In genomic region chr8:53511551-53512127, GRCm38 (mm10) we compare ENCODE assay signal across 8 mouse cellular contexts. TPM values are rescaled to one million over a fixed set of nuclear protein-coding genes. Genes with fewer than 3 reads are reported as not detected.
DNase-seq lines count a peak whose midpoint lies in the region; ATAC-seq and TF ChIP-seq lines count a peak whose summit lies in the region.

TSS of gene Aga (plus strand) at chr8:53511727.

- no peaks in the 10 kb centered on the region for H3K9me3 ChIP-seq in heart, embryonic 12.5 days (replicated peaks)
- H3K9me3 ChIP-seq in kidney, postnatal 0 days (replicated peaks; ENCODE audit: low read length), result no peaks in the 10 kb centered on the region
- no peaks in the 10 kb centered on the region for H3K9me3 ChIP-seq in liver, embryonic 11.5 days (ENCODE audit: control insufficient read depth, low read length)
- no peaks in the 10 kb centered on the region for H3K9me3 ChIP-seq in stomach, embryonic 14.5 days (ENCODE audit: control insufficient read depth, low read depth, low read length)

- WGBS in heart, embryonic 12.5 days, result 2% methylated on average over 24 of the region's 24 CpGs
- WGBS in kidney, postnatal 0 days, result 1% methylated on average over 24 of the region's 24 CpGs
- 3% methylated on average over 24 of the region's 24 CpGs for WGBS in liver, embryonic 11.5 days
- 1% methylated on average over 24 of the region's 24 CpGs for WGBS in stomach, embryonic 14.5 days

- peak within 1 kb of the TSS; percentile 84 for H3K4me3 ChIP-seq in heart, embryonic 12.5 days
- peak within 1 kb of the TSS; percentile 54 for H3K4me3 ChIP-seq in kidney, postnatal 0 days (replicated peaks; ENCODE audit: low read depth, low read length)
- H3K4me3 ChIP-seq in liver, embryonic 11.5 days (ENCODE audit: low read depth, low read length), result peak within 1 kb of the TSS; percentile 70
- peak within 1 kb of the TSS; percentile 40 for H3K4me3 ChIP-seq in stomach, embryonic 14.5 days (ENCODE audit: low read depth, low read length)

- TF ChIP-seq CTCF in kidney, postnatal 0 days (IDR thresholded peaks at IDR 0.05; ENCODE audit: low read depth), result no peak

- DNase-seq in CD4-positive helper T cell, adult 2 months (ENCODE audit: low read depth, low spot score), result peak; percentile 94
- peak; percentile 85 for DNase-seq in brain, embryonic 18.5 days (ENCODE audit: low read depth, low spot score)
- DNase-seq in kidney, postnatal 0 days (ENCODE audit: low spot score), result peak; percentile 97
- peak; percentile 86 for DNase-seq in liver, embryonic 11.5 days (ENCODE audit: low spot score)
- DNase-seq in naive thymus-derived CD4-positive, alpha-beta T cell, adult 2 months (ENCODE audit: low read depth), result peak; percentile 93

- 0 out of 2 replicates have a peak, but pooled peaks cover 2% of the 10 kb centered on the region for H3K4me1 ChIP-seq in heart, embryonic 12.5 days (replicated peaks)
- H3K4me1 ChIP-seq in kidney, postnatal 0 days (replicated peaks; ENCODE audit: insufficient read depth, low read length), result no peaks in the 10 kb centered on the region
- no peaks in the 10 kb centered on the region for H3K4me1 ChIP-seq in liver, embryonic 11.5 days (replicated peaks; ENCODE audit: control insufficient read depth, insufficient read depth, low read length)
- H3K4me1 ChIP-seq in stomach, embryonic 14.5 days (ENCODE audit: control insufficient read depth, insufficient read depth, low read length), result peaks cover 2% of the 10 kb centered on the region; the same call in 1 of the 2 replicates

- peak; percentile 95 for ATAC-seq in erythroid progenitor cell, adult 5-6 weeks (replicated peaks; ENCODE audit: low FRiP score, poor library complexity, severe bottlenecking)
- peak; percentile 95 for ATAC-seq in heart, embryonic 12.5 days (ENCODE audit: insufficient number of reproducible peaks, low FRiP score)
- peak; percentile 100 for ATAC-seq in kidney, postnatal 0 days (replicated peaks; ENCODE audit: low FRiP score, low read depth)
- ATAC-seq in liver, embryonic 11.5 days (replicated peaks; ENCODE audit: low FRiP score), result peak; percentile 99
- ATAC-seq in stomach, embryonic 14.5 days (ENCODE audit: insufficient number of reproducible peaks, insufficient read depth, low FRiP score, low read depth), result peak; percentile 100

- peaks cover 24% of the 10 kb centered on the region for H3K36me3 ChIP-seq in heart, embryonic 12.5 days
- H3K36me3 ChIP-seq in kidney, postnatal 0 days (ENCODE audit: insufficient read depth, low read length), result 0 out of 2 replicates have a peak, but pooled peaks cover 9% of the 10 kb centered on the region
- H3K36me3 ChIP-seq in liver, embryonic 11.5 days (ENCODE audit: control insufficient read depth, insufficient read depth, low read length), result no peaks in the 10 kb centered on the region; the same call in 1 of the 2 replicates
- peaks cover 8% of the 10 kb centered on the region for H3K36me3 ChIP-seq in stomach, embryonic 14.5 days (ENCODE audit: control insufficient read depth, insufficient read depth, low read length)

- no peaks in the 10 kb centered on the region for H3K27me3 ChIP-seq in heart, embryonic 12.5 days (replicated peaks)
- no peaks in the 10 kb centered on the region for H3K27me3 ChIP-seq in kidney, postnatal 0 days (ENCODE audit: insufficient read depth, low read length)
- H3K27me3 ChIP-seq in liver, embryonic 11.5 days (replicated peaks; ENCODE audit: control insufficient read depth, insufficient read depth, low read length), result no peaks in the 10 kb centered on the region
- H3K27me3 ChIP-seq in stomach, embryonic 14.5 days (ENCODE audit: control insufficient read depth, insufficient read depth, low read length), result no peaks in the 10 kb centered on the region

- peak within 1 kb of the TSS; percentile 90 for H3K27ac ChIP-seq in heart, embryonic 12.5 days (ENCODE audit: poor library complexity, severe bottlenecking)
- H3K27ac ChIP-seq in kidney, postnatal 0 days, result peak within 1 kb of the TSS; percentile 77
- H3K27ac ChIP-seq in liver, embryonic 11.5 days (ENCODE audit: low read depth, low read length), result 0 out of 2 replicates have a peak within 1 kb of the TSS, but pooled peaks have one; percentile 11
- H3K27ac ChIP-seq in stomach, embryonic 14.5 days (ENCODE audit: low read length), result peak within 1 kb of the TSS; percentile 35; the same call in 1 of the 2 replicates

- H3K4me2 ChIP-seq in heart, embryonic 12.5 days, result peak within 1 kb of the TSS; percentile 66
- peak within 1 kb of the TSS; percentile 60 for H3K4me2 ChIP-seq in kidney, postnatal 0 days (ENCODE audit: low read length)
- peak within 1 kb of the TSS; percentile 73 for H3K4me2 ChIP-seq in liver, embryonic 11.5 days
- H3K4me2 ChIP-seq in stomach, embryonic 14.5 days (replicated peaks; ENCODE audit: low read depth, low read length), result peak within 1 kb of the TSS; percentile 51

- peak within 1 kb of the TSS; percentile 90 for H3K9ac ChIP-seq in heart, embryonic 12.5 days
- peak within 1 kb of the TSS; percentile 77 for H3K9ac ChIP-seq in kidney, postnatal 0 days (ENCODE audit: low read depth, low read length)
- peak within 1 kb of the TSS; percentile 84 for H3K9ac ChIP-seq in liver, embryonic 11.5 days (ENCODE audit: low read depth, low read length)
- peak within 1 kb of the TSS; percentile 37 for H3K9ac ChIP-seq in stomach, embryonic 14.5 days (replicated peaks; ENCODE audit: low read depth, low read length)

RNA-seq across cellular contexts. Expression of gene Aga, which starts in this region (rescaled TPM):
- total RNA-seq in erythroid progenitor cell, adult 5-6 weeks (2015; ENCODE audit: low replicate concordance), result 3.6 and 5.9 TPM in 2 replicates
- 2.3 and 4.5 TPM in 2 replicates for total RNA-seq in erythroid progenitor cell, adult 5-6 weeks (2017; ENCODE audit: low replicate concordance)
- 35.9 and 39.4 TPM in 2 replicates for polyA plus RNA-seq in heart, embryonic 12.5 days (2016; fragmentation: Nextera tagmentation; extraction: Ambion mirVana)
- 58.1 and 58.6 TPM in 2 replicates for polyA plus RNA-seq in kidney, postnatal 0 days (2015; fragmentation: Nextera tagmentation; extraction: Ambion mirVana)
- polyA plus RNA-seq in liver, embryonic 11.5 days (2014; fragmentation: Nextera tagmentation; extraction: Ambion mirVana), result 22.8 and 23.0 TPM in 2 replicates
- 35.1 and 37.3 TPM in 2 replicates for polyA plus RNA-seq in stomach, embryonic 14.5 days (2014; fragmentation: Nextera tagmentation; extraction: Ambion mirVana)

Comparison
In these comparisons a context has a peak if more than half of its experiments do, and no peak if none do; other contexts are left out.
1. Peak in every context shown above with its lines: DNase-seq, ATAC-seq, H3K4me3 ChIP-seq and H3K27ac ChIP-seq.
2. H3K27ac ChIP-seq: peak in every context shown above with its lines; median percentile 90 in heart, embryonic 12.5 days; 77 in kidney, postnatal 0 days; 35 in stomach, embryonic 14.5 days; 11 in liver, embryonic 11.5 days.
3. H3K9ac ChIP-seq: peak in every context shown above with its lines; median percentile 90 in heart, embryonic 12.5 days; 84 in liver, embryonic 11.5 days; 77 in kidney, postnatal 0 days; 37 in stomach, embryonic 14.5 days.